Mouse (Mus musculus) hindbrain, postnatal 0 days (tissue): ENCODE data around the gene Srsf7. TPM values are rescaled to one million over a fixed set of nuclear protein-coding genes. Genes with fewer than 3 reads are reported as not detected.
A peak's percentile ranks its signal among the peaks of the same experiment; 100 is the strongest.

Source experiments
- ATAC-seq: fragments of 200-750 bp; cut with Nextera tagmentation; 2 replicates; pipeline ENCODE4 v1.8.0; 2017; ENCODE audit warnings: mild to moderate bottlenecking, moderate TSS enrichment, moderate library complexity
- DNase-seq: peaks from one replicate; pipeline ENCODE4 v3.0.0-alpha.2; 2015; ENCODE audit warnings: low spot score
- H3K27ac ChIP-seq: fragments of 300-500 bp; sonication (generic); 2 replicates; pipeline ENCODE4 v1.5.1; 2014; ENCODE audit warnings: mild to moderate bottlenecking
- H3K27me3 ChIP-seq: fragments of 300-500 bp; sonication (generic); 2 replicates; pipeline ENCODE4 v1.6.1; 2014; ENCODE audit warnings: low read length, mixed read lengths; ENCODE audit not compliant: insufficient read depth
- H3K36me3 ChIP-seq: fragments of 300-500 bp; sonication (generic); 2 replicates; pipeline ENCODE4 v1.6.1; 2014; ENCODE audit warnings: low read length, mixed read lengths; ENCODE audit not compliant: insufficient read depth
- H3K4me1 ChIP-seq: fragments of 300-500 bp; sonication (generic); 2 replicates; pipeline ENCODE4 v1.6.1; 2014; ENCODE audit warnings: antibody characterized with exemption, low read length, mixed read lengths; ENCODE audit not compliant: insufficient read depth
- H3K4me2 ChIP-seq: fragments of 300-500 bp; sonication (generic); 2 replicates; pipeline ENCODE4 v1.6.1; 2014; ENCODE audit warnings: low read depth, mild to moderate bottlenecking, low read length, moderate library complexity, mixed read lengths
- H3K4me3 ChIP-seq: fragments of 300-500 bp; sonication (generic); 2 replicates; pipeline ENCODE4 v1.5.1; 2014; ENCODE audit warnings: low read length
- H3K9ac ChIP-seq: fragments of 300-500 bp; sonication (generic); replicated peaks from 2 replicates; pipeline ENCODE4 v1.6.1; 2014; ENCODE audit warnings: mild to moderate bottlenecking, low read length, moderate library complexity, mixed read lengths
- H3K9me3 ChIP-seq: fragments of 300-500 bp; sonication (generic); 2 replicates; pipeline ENCODE4 v1.6.1; 2016; ENCODE audit warnings: low read length, mixed read lengths
- CTCF ChIP-seq: IDR thresholded peaks from 2 replicates; pipeline ENCODE4 v1.5.1; 2016; ENCODE audit warnings: antibody characterized with exemption, control low read depth, low read depth
- WGBS: fragments of 180-500 bp; shearing (Covaris S2); extraction: QIAGEN DNeasy Blood & Tissue Kit; methylation state at CpG from one replicate; pipeline ENCODE4 v1.1.7; 2014; 5-methylcytosine and 5-hydroxymethylcytosine counted together
- polyA plus RNA-seq: library from polyadenylated mRNA; unstranded; fragments of >200 nt; fragmentation: Nextera tagmentation; extraction: Ambion mirVana; gene quantifications from 2 replicates; pipeline ENCODE4 v1.2.1, GENCODE M21; 2015
- total RNA-seq: library from RNA; depleted of rRNA; stranded (reverse); fragments of >200 nt; gene quantifications from 2 replicates; pipeline ENCODE4 v1.2.3, GENCODE M21; 2014

Srsf7 gene
- total and polyA plus RNA-seq, 2 experiments from 2014 or later, result 111 to 227 TPM

DNA sequence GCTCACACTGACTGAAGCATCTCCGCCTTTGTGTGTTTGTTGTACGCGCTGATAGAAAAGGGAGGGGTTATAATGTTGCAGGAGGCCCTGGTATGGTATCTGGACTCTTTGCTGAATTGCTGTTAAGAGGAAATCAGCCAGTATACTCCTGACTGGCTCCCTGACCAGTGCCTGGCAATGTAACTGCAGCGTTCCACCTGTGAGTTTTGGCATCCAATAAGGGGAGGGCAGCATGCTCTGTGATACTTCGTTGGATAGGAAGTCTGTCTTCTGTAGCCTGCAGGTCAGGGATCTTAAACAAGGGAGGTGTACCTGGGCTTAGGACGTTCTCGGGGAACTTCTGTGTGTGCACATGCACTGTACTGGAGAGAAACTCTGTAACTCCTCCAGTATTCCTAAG lies 36.2 kb downstream of the Srsf7 start:
- Histone ChIP-seq H3K9ac (no peak overlapping the region), H3K4me3 (no peak overlapping the region), H3K36me3 (no peaks in the 10 kb centered on the region), H3K27ac (no peak overlapping the region), H3K9me3 (no peaks in the 10 kb centered on the region), H3K4me2 (no peak overlapping the region), H3K4me1 (peaks cover 19% of the 10 kb centered on the region), H3K27me3 (no peaks in the 10 kb centered on the region)
- 88% methylated on average over 7 of the region's 7 CpGs for WGBS
- ATAC-seq (no peak), DNase-seq (no peak)
- TF ChIP-seq CTCF, result no peak

DNA sequence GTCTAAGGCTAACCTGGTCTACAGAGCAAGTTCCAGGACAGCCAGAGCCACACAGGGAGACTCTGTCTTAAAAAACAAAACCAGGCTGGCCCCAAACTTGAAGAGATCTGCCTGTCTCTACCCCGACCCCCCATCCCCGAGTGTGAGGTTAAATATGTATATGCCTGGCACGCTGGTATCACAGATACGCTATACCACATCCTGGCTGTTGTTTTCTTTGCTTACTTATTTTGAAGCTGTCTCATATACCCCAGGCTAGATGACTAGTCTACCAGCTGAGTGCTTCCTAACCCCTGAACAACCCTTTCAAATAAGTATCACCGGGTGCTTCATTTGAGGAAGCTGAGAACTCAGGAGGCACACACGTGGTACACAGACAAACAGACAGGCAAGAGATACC lies 37.3 kb downstream of the Srsf7 start:
- ATAC-seq (no peak), DNase-seq (no peak)
- WGBS, result 91% methylated on average over 6 of the region's 6 CpGs
- Histone ChIP-seq H3K36me3 (no peaks in the 10 kb centered on the region), H3K27me3 (no peaks in the 10 kb centered on the region), H3K27ac (no peak overlapping the region), H3K4me1 (peaks cover 26% of the 10 kb centered on the region), H3K4me2 (no peak overlapping the region), H3K9ac (no peak overlapping the region), H3K4me3 (no peak overlapping the region), H3K9me3 (no peaks in the 10 kb centered on the region)
- TF ChIP-seq CTCF, result no peak

GRCm38 (mm10) chr17:80168425-80169182 lies 38.5 kb downstream of the Srsf7 start:
- Histone ChIP-seq H3K36me3 (no peaks in the 10 kb centered on the region), H3K27ac (peak overlapping the region; percentile 79), H3K4me2 (peak overlapping the region; percentile 53), H3K9me3 (no peaks in the 10 kb centered on the region), H3K4me1 (peaks cover 26% of the 10 kb centered on the region), H3K4me3 (peak overlapping the region; percentile 13), H3K9ac (peak overlapping the region; percentile 33; the same call in 1 of the 2 replicates), H3K27me3 (no peaks in the 10 kb centered on the region)
- DNase-seq, result peak; percentile 85
- 12% methylated on average over 16 of the region's 16 CpGs for WGBS
- 0 out of 2 replicates have a peak, but pooled peaks have one; percentile 3 for TF ChIP-seq CTCF
- peak; percentile 87 for ATAC-seq

- H3K27ac ChIP-seq, result peak overlapping the region; percentile 79
- H3K9me3 ChIP-seq, result no peaks in the 10 kb centered on the region
- no peak overlapping the region for H3K4me3 ChIP-seq
- WGBS, result 55% methylated on average over 7 of the region's 7 CpGs
- H3K36me3 ChIP-seq, result no peaks in the 10 kb centered on the region
- DNase-seq, result no peak
- peaks cover 26% of the 10 kb centered on the region for H3K4me1 ChIP-seq
- ATAC-seq, result peak; percentile 63
- peak overlapping the region; percentile 53 for H3K4me2 ChIP-seq
- no peak overlapping the region for H3K9ac ChIP-seq
- TF ChIP-seq CTCF, result no peak
- H3K27me3 ChIP-seq, result no peaks in the 10 kb centered on the region
These were observed 39.3 kb downstream of the Srsf7 start for GRCm38 (mm10) chr17:80167851-80168251.

DNA sequence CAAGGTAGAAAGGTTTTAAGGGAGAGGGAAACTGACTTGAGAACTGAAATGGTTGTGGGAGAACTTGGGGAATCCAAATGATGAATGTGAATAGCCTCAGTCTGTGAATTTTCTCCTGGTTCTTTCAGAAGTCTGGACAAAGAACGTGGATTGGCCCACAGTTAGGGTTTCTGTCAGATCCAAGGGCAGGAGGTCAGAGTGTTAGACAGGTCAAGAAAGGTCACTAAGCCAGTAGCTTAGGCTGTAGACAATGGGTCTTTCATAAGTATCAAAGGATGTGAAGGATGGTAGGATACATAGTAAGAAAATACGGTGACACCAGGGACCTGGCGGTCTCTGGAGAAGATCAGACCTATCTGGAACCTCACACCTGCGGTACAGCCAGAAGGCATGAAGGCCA lies 39.7 kb downstream of the Srsf7 start:
- DNase-seq (no peak), ATAC-seq (no peak)
- H3K9me3 ChIP-seq, result no peaks in the 10 kb centered on the region
- WGBS, result 55% methylated on average over 4 of the region's 4 CpGs
- no peaks in the 10 kb centered on the region for H3K36me3 ChIP-seq
- TF ChIP-seq CTCF, result no peak
- no peak overlapping the region for H3K4me2 ChIP-seq
- no peaks in the 10 kb centered on the region for H3K27me3 ChIP-seq
- peaks cover 26% of the 10 kb centered on the region for H3K4me1 ChIP-seq
- no peak overlapping the region for H3K4me3 ChIP-seq
- no peak overlapping the region for H3K9ac ChIP-seq
- H3K27ac ChIP-seq, result peak overlapping the region; percentile 79; the same call in 1 of the 2 replicates

DNA sequence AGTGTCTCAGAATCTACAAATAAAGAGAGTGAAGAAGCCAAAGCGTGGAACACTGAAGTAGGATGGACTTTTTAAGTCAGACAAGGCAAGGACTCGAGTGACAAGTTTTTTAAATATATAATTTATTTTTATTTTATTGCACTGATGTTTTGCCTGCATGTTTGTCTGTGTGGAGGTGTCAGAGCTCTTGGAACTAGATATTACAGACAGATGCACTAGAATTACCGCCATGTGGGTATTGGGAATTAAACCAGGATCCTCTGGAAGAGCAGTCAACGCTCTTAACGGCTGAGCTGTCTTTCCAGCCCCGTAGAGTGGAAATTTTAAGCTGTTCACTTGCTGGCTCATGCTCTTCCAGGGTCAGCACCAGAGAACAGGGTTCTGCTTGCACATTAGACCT lies 40.8 kb downstream of the Srsf7 start:
- ATAC-seq, result no peak
- no peak overlapping the region for H3K9ac ChIP-seq
- 64% methylated on average over 6 of the region's 6 CpGs for WGBS
- no peak for DNase-seq
- no peaks in the 10 kb centered on the region for H3K9me3 ChIP-seq
- no peaks in the 10 kb centered on the region for H3K27me3 ChIP-seq
- H3K4me3 ChIP-seq, result no peak overlapping the region
- TF ChIP-seq CTCF, result no peak
- no peak overlapping the region for H3K27ac ChIP-seq
- no peaks in the 10 kb centered on the region for H3K36me3 ChIP-seq
- no peak overlapping the region for H3K4me2 ChIP-seq
- H3K4me1 ChIP-seq, result peaks cover 26% of the 10 kb centered on the region

GRCm38 (mm10) chr17:80165741-80166140 lies 41.4 kb downstream of the Srsf7 start:
- peak; percentile 82 for DNase-seq
- Histone ChIP-seq H3K4me1 (peaks cover 26% of the 10 kb centered on the region), H3K4me2 (no peak overlapping the region), H3K27me3 (no peaks in the 10 kb centered on the region), H3K4me3 (no peak overlapping the region), H3K9me3 (no peaks in the 10 kb centered on the region), H3K36me3 (no peaks in the 10 kb centered on the region), H3K9ac (no peak overlapping the region), H3K27ac (peak overlapping the region; percentile 46; the same call in 1 of the 2 replicates)
- peak; percentile 41; the same call in 1 of the 2 replicates for ATAC-seq
- 27% methylated on average over 6 of the region's 6 CpGs for WGBS
- TF ChIP-seq CTCF, result peak; percentile 36
